Mouse (Mus musculus): ENCODE measurements around the gene Ccdc28b. TPM values are rescaled to one million over a fixed set of nuclear protein-coding genes. Genes with fewer than 3 reads are reported as not detected.

Ccdc28b gene
- total and polyA plus RNA-seq, 3 experiments = 18.3 to 29.1 TPM; not detected in 1

- TF ChIP-seq E2F4 (IDR thresholded peaks at IDR 0.05; ENCODE audit: borderline replicate concordance, low read depth, low read length) = 0 out of 2 replicates have a peak, but pooled peaks have one; percentile 27
- TF ChIP-seq ELF1 (IDR thresholded peaks at IDR 0.05; ENCODE audit: low read depth, low read length) = peak; percentile 94
- no peak for TF ChIP-seq ZKSCAN1 (IDR thresholded peaks at IDR 0.05; ENCODE audit: low read depth, low read length)
- TF ChIP-seq USF2 (IDR thresholded peaks at IDR 0.05; ENCODE audit: borderline replicate concordance in 1 of 2, insufficient read depth in 1 of 2, low read depth in 1 of 2, low read length in 2 of 2) = no peak
- no peak for TF ChIP-seq RAD21 (IDR thresholded peaks at IDR 0.05; ENCODE audit: low read depth, low read length)
- 0 out of 2 replicates have a peak, but pooled peaks have one; percentile 15 for TF ChIP-seq MYB (IDR thresholded peaks at IDR 0.05; ENCODE audit: low read depth, low read length)
- peak in 1 of 2 experiments; percentile 4; a peak in 1 of 4 replicates for TF ChIP-seq EP300 (IDR thresholded peaks at IDR 0.05; ENCODE audit: low read depth in 1 of 2, low read length in 2 of 2)
- 0 out of 2 replicates have a peak, but pooled peaks have one; percentile 33 for TF ChIP-seq RCOR1 (IDR thresholded peaks at IDR 0.05; ENCODE audit: low read depth, low read length)
- TF ChIP-seq HCFC1 (IDR thresholded peaks at IDR 0.05; ENCODE audit: low read depth, low read length) = peak; percentile 92
- TF ChIP-seq UBTF (IDR thresholded peaks at IDR 0.05; ENCODE audit: borderline replicate concordance, insufficient read depth, low read depth, low read length) = no peak
- peak; percentile 79; the same call in 1 of the 2 replicates for TF ChIP-seq MAZ (IDR thresholded peaks at IDR 0.05; ENCODE audit: low read depth, low read length)
- peak; percentile 96 for TF ChIP-seq MXI1 (IDR thresholded peaks at IDR 0.05; ENCODE audit: low read depth, low read length)
- TF ChIP-seq NELFE (IDR thresholded peaks at IDR 0.05; ENCODE audit: low read depth, low read length) = peak; percentile 94
- TF ChIP-seq JUND (IDR thresholded peaks at IDR 0.05; ENCODE audit: low read depth, low read length) = no peak
- no peak for TF ChIP-seq BHLHE40 (IDR thresholded peaks at IDR 0.05; ENCODE audit: borderline replicate concordance, low read depth, low read length)
- peak; percentile 75 to 95 for TF ChIP-seq POLR2A (IDR thresholded peaks at IDR 0.05; ENCODE audit: control insufficient read depth in 1 of 2, insufficient read depth in 1 of 2, low read depth in 1 of 2, low read length in 2 of 2, poor library complexity in 1 of 2)
- TF ChIP-seq ZMIZ1 (IDR thresholded peaks at IDR 0.05; ENCODE audit: low read depth, low read length) = 0 out of 2 replicates have a peak, but pooled peaks have one; percentile 60
Observed at GRCm38 (mm10) chr4:129600233-129601158, 23.3 kb downstream of the Ccdc28b start, which contains the start of the genes Eif3i and Tmem234 (continued).

- no peak for DNase-seq (ENCODE audit: low read depth, low spot score)
- Histone ChIP-seq H3K9me3 (replicated peaks; ENCODE audit: insufficient read depth, low read length) (no peaks in the 10 kb centered on the region), H3K27me3 (ENCODE audit: control insufficient read depth in 1 of 2, insufficient read depth in 2 of 2, low read length in 2 of 2) (no peaks in the 10 kb centered on the region), H3K79me2 (ENCODE audit: control insufficient read depth, insufficient read depth, low read length, poor library complexity) (no peaks in the 10 kb centered on the region; the same call in 1 of the 2 replicates), H3K27ac (ENCODE audit: control insufficient read depth, low read depth, low read length) (no peak overlapping the region), H3K4me1 (ENCODE audit: control insufficient read depth in 1 of 2, insufficient read depth in 2 of 2, low read length in 2 of 2) (no peaks in the 10 kb centered on the region), H3K36me3 (ENCODE audit: control insufficient read depth in 1 of 2, insufficient read depth in 2 of 2, low read length in 2 of 2) (no peaks in the 10 kb centered on the region; a peak in 1 of 4 replicates), H3K9ac (ENCODE audit: control insufficient read depth, low read depth, low read length, poor library complexity, severe bottlenecking) (no peak overlapping the region), H3K4me3 (ENCODE audit: control insufficient read depth in 1 of 2, insufficient read depth in 1 of 2, low read depth in 2 of 2, low read length in 2 of 2) (no peak overlapping the region)
- TF ChIP-seq ELF1 (IDR thresholded peaks at IDR 0.05; ENCODE audit: low read depth, low read length) (no peak), TAL1 (IDR thresholded peaks at IDR 0.05; ENCODE audit: low read length) (peak; percentile 19; the same call in 1 of the 2 replicates)
Observed at GRCm38 (mm10) chr4:129588865-129589264, 34.9 kb downstream of the Ccdc28b start.

Data from MEL (cell line).